Mouse (Mus musculus) limb, embryonic 12.5 days (tissue): Measurements from ENCODE around the gene Epb41. TPM values are rescaled to one million over a fixed set of nuclear protein-coding genes. Genes with fewer than 3 reads are reported as not detected.

Experiments
- ATAC-seq: fragments of 200-750 bp; cut with Nextera tagmentation; 2 replicates; pipeline ENCODE4 v1.8.0; 2017; ENCODE audit warnings: low read depth, moderate TSS enrichment; ENCODE audit not compliant: insufficient number of reproducible peaks, insufficient read depth, low FRiP score, low TSS enrichment
- H3K27ac ChIP-seq: fragments of 300-500 bp; sonication (generic); 2 replicates; pipeline ENCODE4 v1.5.1; 2016; ENCODE audit warnings: mild to moderate bottlenecking, moderate library complexity
- H3K27me3 ChIP-seq: fragments of 300-500 bp; sonication (generic); 2 replicates; pipeline ENCODE4 v1.6.1; 2016; ENCODE audit warnings: mild to moderate bottlenecking, moderate library complexity
- H3K36me3 ChIP-seq: fragments of 300-500 bp; sonication (generic); 2 replicates; pipeline ENCODE4 v1.6.1; 2016; ENCODE audit warnings: mild to moderate bottlenecking, moderate library complexity
- H3K4me1 ChIP-seq: fragments of 300-500 bp; sonication (generic); replicated peaks from 2 replicates; pipeline ENCODE4 v1.6.1; 2016
- H3K4me2 ChIP-seq: fragments of 300-500 bp; sonication (generic); 2 replicates; pipeline ENCODE4 v1.6.1; 2016; ENCODE audit warnings: mild to moderate bottlenecking, moderate library complexity
- H3K4me3 ChIP-seq: fragments of 300-500 bp; sonication (generic); replicated peaks from 2 replicates; pipeline ENCODE4 v1.5.1; 2016; ENCODE audit warnings: mild to moderate bottlenecking
- H3K9ac ChIP-seq: fragments of 300-500 bp; sonication (generic); replicated peaks from 2 replicates; pipeline ENCODE4 v1.6.1; 2016; ENCODE audit warnings: mild to moderate bottlenecking, moderate library complexity
- H3K9me3 ChIP-seq: fragments of 300-500 bp; sonication (generic); 2 replicates; pipeline ENCODE4 v1.6.1; 2016; ENCODE audit warnings: mild to moderate bottlenecking, moderate library complexity
- WGBS: fragments of 180-500 bp; shearing (Covaris S2); methylation state at CpG from one replicate; pipeline ENCODE4 v1.1.7; 2016; 5-methylcytosine and 5-hydroxymethylcytosine counted together
- microRNA-seq: library from miRNA; unstranded; fragments of <30 nt; microRNA quantifications from one replicate; pipeline ENCODE4, GENCODE M21; 2017
- polyA plus RNA-seq: library from polyadenylated mRNA; unstranded; fragments of >200 nt; fragmentation: Nextera tagmentation; extraction: Ambion mirVana; gene quantifications from 2 replicates; pipeline ENCODE4 v1.2.1, GENCODE M21; 2016

Epb41 gene
- polyA plus RNA-seq, 1 experiment from 2014 or later, result 118 TPM

DNA sequence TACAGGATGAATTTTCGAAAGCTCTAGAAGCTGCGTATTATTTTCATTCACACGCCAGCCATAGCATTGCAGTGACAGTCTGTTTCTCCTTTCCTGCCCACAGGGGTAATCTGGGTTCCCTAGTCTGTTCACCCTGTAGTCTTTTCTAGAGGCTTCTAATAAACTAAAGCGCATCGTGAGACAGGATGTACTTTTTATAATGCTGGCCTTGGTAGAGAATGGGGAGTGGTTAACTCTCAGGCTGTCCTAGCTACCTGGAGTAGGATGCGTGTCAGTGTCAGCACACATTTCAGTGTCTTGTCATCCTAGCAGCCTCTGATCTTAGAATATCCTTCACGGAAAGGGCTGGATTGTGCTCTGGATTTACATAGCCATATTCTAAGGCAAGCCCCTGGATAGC lies 193.8 kb downstream of the Epb41 start:
- H3K4me3 ChIP-seq, result no peak overlapping the region
- no peak for ATAC-seq

GRCm38 (mm10) chr4:131879692-131880091 lies 195.4 kb downstream of the Epb41 start:
- Histone ChIP-seq H3K9ac (no peak overlapping the region), H3K4me2 (no peak overlapping the region), H3K4me1 (peaks cover 45% of the 10 kb centered on the region), H3K4me3 (no peak overlapping the region), H3K9me3 (no peaks in the 10 kb centered on the region), H3K36me3 (peaks cover 5% of the 10 kb centered on the region; the same call in 1 of the 2 replicates), H3K27me3 (no peaks in the 10 kb centered on the region), H3K27ac (no peak overlapping the region)
- WGBS, result 71% methylated on average over 1 of the region's 1 CpGs
- no peak for ATAC-seq

More for the DNA sequence above, 193.8 kb downstream of the Epb41 start:
- peaks cover 20% of the 10 kb centered on the region for H3K36me3 ChIP-seq
- no peaks in the 10 kb centered on the region for H3K9me3 ChIP-seq
- WGBS, result 88% methylated on average over 7 of the region's 7 CpGs
- peaks cover 33% of the 10 kb centered on the region for H3K4me1 ChIP-seq
- no peaks in the 10 kb centered on the region for H3K27me3 ChIP-seq
- no peak overlapping the region for H3K4me2 ChIP-seq
- H3K27ac ChIP-seq, result peak overlapping the region; percentile 41; the same call in 1 of the 2 replicates
- no peak overlapping the region for H3K9ac ChIP-seq

GRCm38 (mm10) chr4:131876836-131877235 lies 198.3 kb downstream of the Epb41 start:
- 0 out of 2 replicates have a peak overlapping the region, but pooled peaks have one; percentile 69 for H3K4me2 ChIP-seq
- H3K9me3 ChIP-seq, result no peaks in the 10 kb centered on the region
- H3K27me3 ChIP-seq, result no peaks in the 10 kb centered on the region
- H3K36me3 ChIP-seq, result no peaks in the 10 kb centered on the region
- H3K4me3 ChIP-seq, result no peak overlapping the region
- no peak for ATAC-seq
- H3K27ac ChIP-seq, result no peak overlapping the region
- peaks cover 46% of the 10 kb centered on the region for H3K4me1 ChIP-seq
- 73% methylated on average over 2 of the region's 2 CpGs for WGBS
- H3K9ac ChIP-seq, result no peak overlapping the region

- Histone ChIP-seq H3K27me3 (no peaks in the 10 kb centered on the region), H3K4me2 (peak overlapping the region; percentile 69), H3K4me3 (peak overlapping the region; percentile 87), H3K4me1 (peaks cover 40% of the 10 kb centered on the region), H3K9me3 (no peaks in the 10 kb centered on the region), H3K36me3 (no peaks in the 10 kb centered on the region), H3K27ac (no peak overlapping the region), H3K9ac (peak overlapping the region; percentile 100; the same call in 1 of the 2 replicates)
- no peak for ATAC-seq
- 49% methylated on average over 3 of the region's 3 CpGs for WGBS
These were observed 199.9 kb downstream of the Epb41 start for GRCm38 (mm10) chr4:131875242-131875641.

GRCm38 (mm10) chr4:131874567-131874966 lies 200.6 kb downstream of the Epb41 start:
- Histone ChIP-seq H3K4me2 (peak overlapping the region; percentile 69), H3K4me1 (peaks cover 38% of the 10 kb centered on the region), H3K27me3 (no peaks in the 10 kb centered on the region), H3K4me3 (peak overlapping the region; percentile 87), H3K36me3 (no peaks in the 10 kb centered on the region), H3K9ac (peak overlapping the region; percentile 100), H3K27ac (peak overlapping the region; percentile 100), H3K9me3 (no peaks in the 10 kb centered on the region)
- no peak for ATAC-seq
- 2% methylated on average over 11 of the region's 11 CpGs for WGBS

DNA sequence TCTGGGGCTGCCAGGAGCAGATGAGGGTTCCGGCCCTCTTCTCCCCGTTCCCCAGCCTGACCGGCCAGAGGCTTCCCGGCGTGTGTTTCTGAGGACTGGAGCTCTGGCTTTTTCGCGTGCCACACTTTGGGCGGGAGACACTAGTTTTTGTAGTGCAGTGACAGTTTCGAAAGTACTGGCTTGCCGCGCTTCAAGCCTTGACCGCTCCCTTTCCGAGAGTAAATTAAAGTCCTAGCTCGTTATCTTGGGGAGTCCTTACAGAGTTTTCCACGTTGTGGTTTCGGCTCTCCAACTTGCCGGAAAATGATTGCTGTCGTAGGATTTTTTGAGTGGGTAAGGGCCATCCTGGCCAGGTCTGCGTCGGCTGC lies 201.0 kb downstream of the Epb41 start:
- Histone ChIP-seq H3K4me1 (peaks cover 38% of the 10 kb centered on the region), H3K9me3 (no peaks in the 10 kb centered on the region), H3K4me2 (peak overlapping the region; percentile 69), H3K36me3 (no peaks in the 10 kb centered on the region), H3K4me3 (peak overlapping the region; percentile 87), H3K27me3 (no peaks in the 10 kb centered on the region), H3K9ac (peak overlapping the region; percentile 100), H3K27ac (peak overlapping the region; percentile 100)
- whole genome bisulfite sequencing, result under 1% methylated on average over 20 of the region's 20 CpGs
- ATAC-seq, result no peak

Small RNA genes within 50 kb of the gene (microRNA-seq; reads per million reads assigned to microRNA genes)
- not detected for gene Gm27445

Other genes starting within 250 kb of the Epb41 start
- 18.0 and 19.8 TPM in 2 replicates for gene Ptpru, start 237.0 kb downstream of the Epb41 start, polyA plus RNA-seq
- 45.1 and 46.9 TPM in 2 replicates for gene Mecr, start 231.9 kb downstream of the Epb41 start, polyA plus RNA-seq
- gene Srsf4, start 201.7 kb downstream of the Epb41 start, polyA plus RNA-seq, result 158 and 162 TPM in 2 replicates
- 2.2 and 2.5 TPM in 2 replicates for gene Tmem200b, start 153.6 kb downstream of the Epb41 start, polyA plus RNA-seq
- gene Gm10300, start 624 bp downstream of the Epb41 start, polyA plus RNA-seq, result 0.23 TPM in 1 of 2 replicates, not detected in the other
- 0.51 and 0.69 TPM in 2 replicates for gene Oprd1, start 69.2 kb upstream of the Epb41 start, polyA plus RNA-seq
- gene Ythdf2, start 137.0 kb upstream of the Epb41 start, polyA plus RNA-seq, result 143 and 149 TPM in 2 replicates
- gene Gmeb1, start 186.3 kb upstream of the Epb41 start, polyA plus RNA-seq, result 44.4 and 47.1 TPM in 2 replicates
- gene Taf12, start 199.1 kb upstream of the Epb41 start, polyA plus RNA-seq, result 58.9 and 59.8 TPM in 2 replicates
- gene Rab42, start 228.1 kb upstream of the Epb41 start, polyA plus RNA-seq, result 1.3 and 1.5 TPM in 2 replicates